ENCODE assay signal across 9 mouse cellular contexts in genomic region chr11:44586047-44586696, GRCm38 (mm10). TPM values are rescaled to one million over a fixed set of nuclear protein-coding genes. Genes with fewer than 3 reads are reported as not detected.
DNase-seq lines count a peak whose midpoint lies in the region; ATAC-seq and TF ChIP-seq lines count a peak whose summit lies in the region.
"Had no signal": no experiment of that assay in that cellular context is flagged by ENCODE, and none has a peak within 500 bp of the region (broad histone marks: within the 10 kb centered on the region; RNA-seq: fewer than 3 reads in every experiment).

No protein-coding gene starts in this region.

- no peak overlapping the region for H3K27ac ChIP-seq in ES-E14 (ENCODE audit: insufficient read depth, low read depth, low read length, poor library complexity, severe bottlenecking)
- H3K27ac ChIP-seq: lung, embryonic 15.5 days had no signal

- no peaks in the 10 kb centered on the region for H3K9me3 ChIP-seq in ES-E14 (ENCODE audit: control insufficient read depth, insufficient read depth, low read depth, low read length)
- H3K9me3 ChIP-seq: lung, embryonic 15.5 days had no signal

- H3K9ac ChIP-seq in ES-E14 (ENCODE audit: insufficient read depth, low read depth, low read length, poor library complexity, severe bottlenecking): no peak overlapping the region
- H3K9ac ChIP-seq: lung, embryonic 15.5 days had no signal

- no peaks in the 10 kb centered on the region for H3K4me1 ChIP-seq in ES-E14 (ENCODE audit: control insufficient read depth in 2 of 2, insufficient read depth in 2 of 2, low read length in 2 of 2, poor library complexity in 1 of 2)
- H3K4me1 ChIP-seq: lung, embryonic 15.5 days had no signal

- H3K36me3 ChIP-seq in ES-E14 (ENCODE audit: control insufficient read depth, insufficient read depth, low read length, poor library complexity, severe bottlenecking): no peaks in the 10 kb centered on the region
- H3K36me3 ChIP-seq: lung, embryonic 15.5 days had no signal

- H3K4me3 ChIP-seq in ES-E14 (ENCODE audit: insufficient read depth in 1 of 2, low read depth in 1 of 2, low read length in 2 of 2, poor library complexity in 1 of 2, severe bottlenecking in 1 of 2): no peak overlapping the region
- H3K4me3 ChIP-seq: lung, embryonic 15.5 days had no signal

- no peak; the same call in 1 of the 2 replicates for ATAC-seq in cerebellum, adult (ENCODE audit: insufficient number of reproducible peaks, low FRiP score, low TSS enrichment)

- in situ Hi-C loops in ES-E14 (cut with MboI; ENCODE audit: low sequenced_read_pairs in 2 of 2, unreplicated experiment in 2 of 2): no loop called here

- DNase-seq in cerebellum, adult 11 months: peak; percentile 51
- DNase-seq in ES-E14 (ENCODE audit: low read depth, low spot score): peak; percentile 72
- peak; percentile 54 for DNase-seq in cerebellum, adult 9-11 months
- DNase-seq in frontal cortex, postnatal 36 days (ENCODE audit: low spot score in 2 of 2): peak; percentile 58 to 89
- peak; percentile 52 to 63 for DNase-seq in kidney, postnatal 4 days
- DNase-seq in lung, postnatal 14 days: peak; percentile 81
- DNase-seq in right cerebral cortex, postnatal 10 days (ENCODE audit: low spot score in 2 of 2): peak; percentile 76 to 84

TF ChIP-seq in ES-E14, 5 proteins besides CTCF, POLR2A, EP300 and RAD21:
- no peak for TF ChIP-seq ZNF384 (IDR thresholded peaks at IDR 0.05; ENCODE audit: low read depth, low read length)
- TF ChIP-seq HCFC1 (IDR thresholded peaks at IDR 0.05; ENCODE audit: borderline replicate concordance, insufficient read depth, low read length): no peak
- TF ChIP-seq ZC3H11A (IDR thresholded peaks at IDR 0.05; ENCODE audit: borderline replicate concordance, low read depth, low read length): peak; percentile 83
- no peak for TF ChIP-seq MAFK (IDR thresholded peaks at IDR 0.05; ENCODE audit: insufficient read depth, low read depth, low read length)
- TF ChIP-seq CHD2 (IDR thresholded peaks at IDR 0.05; ENCODE audit: low read depth, low read length): no peak

RNA-seq across cellular contexts. Expression of gene Ebf1, which starts 30.9 kb away (rescaled TPM):
- 1.6 and 3.2 TPM in 2 replicates for total RNA-seq in ES-E14 (2012; rRNA removed)
